Mouse (Mus musculus): ENCODE results near the gene Megf8. TPM values are rescaled to one million over a fixed set of nuclear protein-coding genes. Genes with fewer than 3 reads are reported as not detected.

Megf8 gene
- total RNA-seq, 2 experiments from 2014 or later: 100 to 102 TPM

- peak; percentile 76 to 79 for DNase-seq (ENCODE audit: low spot score in 2 of 2)
Measured at GRCm38 (mm10) chr7:25278341-25279075, 38.5 kb upstream of the Megf8 start.

DNA sequence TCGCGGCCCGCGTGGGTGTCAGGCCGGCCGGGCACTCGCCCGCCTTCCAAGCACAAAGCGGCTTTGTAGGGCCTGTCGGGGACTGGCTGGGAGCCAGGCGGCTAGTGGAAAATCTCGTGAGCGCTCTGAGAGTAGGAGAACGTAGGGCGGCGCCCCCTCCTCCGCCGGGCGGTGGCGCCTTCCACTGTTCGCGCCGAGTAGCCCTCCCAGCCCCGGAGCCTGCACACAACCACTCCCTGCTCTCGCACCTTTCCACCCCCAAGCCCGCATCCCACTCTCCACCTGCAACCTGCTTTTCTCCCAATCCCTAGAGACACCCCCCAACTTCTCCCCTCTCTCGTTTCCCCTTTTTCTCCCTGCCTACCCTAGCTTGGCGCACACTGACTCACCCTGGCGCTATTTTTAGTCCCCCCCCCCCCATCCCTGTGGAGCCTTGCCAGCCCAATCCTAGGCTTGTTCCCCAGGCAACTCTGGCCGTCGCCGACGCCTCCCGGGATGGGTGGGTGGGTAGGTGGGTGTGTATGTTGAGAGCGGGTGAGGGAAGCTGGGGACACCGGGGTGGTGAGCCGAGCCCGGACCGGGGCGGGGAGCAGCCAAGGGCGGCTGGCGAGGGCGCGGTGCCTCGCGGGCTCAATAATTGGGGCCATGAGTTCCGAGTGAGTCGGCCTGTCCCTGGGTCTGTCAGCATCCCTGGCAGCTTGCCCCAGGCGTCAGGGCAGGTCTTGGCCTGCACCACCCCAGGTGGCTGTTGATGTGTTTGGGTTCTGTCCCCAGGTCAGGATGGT lies 37.7 kb upstream of the Megf8 start:
- DNase-seq (ENCODE audit: low spot score in 2 of 2): peak; percentile 80 to 86

DNA sequence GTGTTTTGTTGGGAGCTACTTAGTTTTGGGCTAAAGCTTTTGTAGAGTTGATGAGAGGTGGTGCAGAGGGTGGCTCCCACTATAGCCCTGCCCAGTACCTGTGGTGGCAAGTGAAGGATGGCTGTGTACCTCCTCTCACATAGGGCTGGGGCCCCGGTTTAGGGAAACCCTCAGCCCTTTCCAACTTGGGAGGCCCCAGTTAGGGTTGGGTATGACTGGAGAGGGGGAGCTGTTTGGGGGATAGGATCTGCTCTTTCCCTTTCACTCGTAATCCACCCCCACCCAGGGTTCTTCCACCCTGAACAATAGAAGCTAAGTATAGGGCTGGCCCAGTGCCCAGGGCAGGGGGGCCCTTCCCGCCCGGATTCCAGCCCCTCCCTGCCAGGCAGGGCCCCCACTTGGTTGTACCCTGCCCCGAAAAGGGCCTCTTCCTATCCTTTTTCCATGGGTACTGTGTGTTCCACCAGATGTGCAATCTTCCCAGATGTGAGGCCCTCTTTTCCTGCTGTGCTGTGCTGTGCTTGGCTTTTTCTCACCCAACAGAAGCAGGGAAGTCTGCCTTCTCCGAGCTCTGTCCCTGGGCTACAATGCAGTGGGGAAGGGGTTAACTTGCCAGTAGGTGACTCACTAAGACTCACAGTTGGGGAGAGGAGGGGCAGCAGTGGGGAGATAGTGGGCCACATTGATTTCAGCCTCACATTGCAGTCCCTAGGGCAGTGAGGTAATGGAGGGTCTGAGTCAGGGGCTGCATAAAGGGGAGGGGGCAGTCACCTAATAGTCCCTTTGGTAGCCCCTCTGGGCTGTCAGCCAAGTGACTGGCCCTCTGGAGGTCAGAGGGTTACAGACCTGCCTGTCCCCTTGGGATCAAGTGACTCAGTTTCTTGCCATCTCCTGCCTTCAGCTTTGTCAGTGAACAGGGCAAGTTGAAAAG lies 36.8 kb upstream of the Megf8 start:
- DNase-seq (ENCODE audit: low spot score in 2 of 2): peak in 1 of 2 experiments; percentile 18

DNA sequence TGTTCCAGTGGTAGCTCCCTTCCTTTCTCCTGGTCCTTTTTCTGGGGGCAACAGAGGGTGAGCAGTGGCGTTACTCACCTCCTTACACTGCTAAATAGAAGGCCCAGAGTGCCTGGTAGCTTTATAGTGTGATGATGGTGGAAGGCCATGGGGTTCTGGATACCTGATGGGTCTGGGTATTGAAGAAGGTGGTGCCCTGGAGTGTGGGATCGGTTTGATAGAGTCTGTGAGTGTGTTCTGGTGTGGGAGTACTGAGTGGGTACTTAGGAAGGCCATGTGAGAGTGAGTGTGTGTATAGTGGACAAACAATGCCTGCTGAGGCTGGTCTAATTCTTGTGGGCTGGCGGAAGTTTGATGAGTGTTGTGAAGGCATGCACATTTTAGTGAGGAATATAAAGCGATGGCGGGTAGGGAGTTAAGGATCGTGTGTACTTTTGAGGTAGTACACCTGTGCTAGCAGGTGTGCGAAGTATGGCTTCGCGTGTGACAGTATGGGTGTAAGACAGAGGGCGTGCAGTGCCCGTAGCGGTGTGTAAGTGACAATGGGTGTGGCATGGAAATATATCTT lies 35.7 kb upstream of the Megf8 start:
- peak in 1 of 2 experiments; percentile 10 for DNase-seq (ENCODE audit: low spot score in 2 of 2)

DNA sequence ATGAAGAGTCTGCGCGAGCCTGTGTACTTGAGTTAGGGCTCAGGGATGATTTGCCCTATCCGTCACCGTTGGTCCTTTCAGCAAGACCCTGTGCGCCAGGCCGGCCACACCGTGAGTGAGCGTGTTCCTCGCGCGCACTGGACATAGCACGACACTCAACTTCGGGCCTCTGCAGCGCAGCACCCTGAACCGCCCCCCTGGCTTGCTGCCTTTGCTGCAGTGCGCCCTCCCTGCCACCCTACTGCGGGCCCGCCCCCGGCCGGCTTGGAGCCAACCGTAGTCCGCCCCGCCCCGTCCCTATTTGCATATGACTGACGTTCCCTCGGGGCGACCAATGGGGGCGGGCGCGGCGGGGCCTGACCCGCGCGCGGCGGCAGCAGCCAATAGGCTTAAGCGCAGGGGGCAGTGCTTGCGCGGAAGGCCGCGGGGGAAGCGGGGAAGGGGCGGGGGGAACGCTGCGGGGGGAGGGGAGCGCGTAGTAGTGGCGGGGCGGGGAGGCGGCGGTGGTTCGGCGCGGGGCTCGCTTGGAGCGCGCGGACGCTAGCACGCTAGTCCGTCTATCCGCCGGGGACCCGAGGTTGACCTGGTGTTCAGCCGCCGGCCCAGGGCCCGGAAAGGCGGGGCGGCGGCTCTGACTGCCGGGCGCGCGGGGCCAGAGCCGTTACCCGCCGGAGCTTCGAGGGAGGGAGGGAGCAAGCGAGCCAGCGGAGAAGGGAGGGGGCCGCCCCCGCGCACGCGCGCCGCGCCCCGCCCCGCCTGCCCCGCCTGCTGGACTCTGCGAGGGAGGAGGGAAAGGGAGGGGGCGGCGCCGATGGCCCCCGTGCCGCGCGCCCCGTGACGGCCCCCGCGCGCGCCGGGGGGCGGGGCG lies 35.0 kb upstream of the Megf8 start:
- peak; percentile 95 to 96 for DNase-seq (ENCODE audit: low spot score in 2 of 2)

GRCm38 (mm10) chr7:25282731-25283211 lies 34.2 kb upstream of the Megf8 start:
- DNase-seq (ENCODE audit: low spot score in 2 of 2): no peak

- no peak for DNase-seq (ENCODE audit: low spot score in 2 of 2)
Measured at GRCm38 (mm10) chr7:25283637-25284036, 33.3 kb upstream of the Megf8 start.

- DNase-seq (ENCODE audit: low spot score in 2 of 2): no peak
Measured at GRCm38 (mm10) chr7:25284171-25284570, 32.8 kb upstream of the Megf8 start.

- no peak for DNase-seq (ENCODE audit: low spot score in 2 of 2)
Measured at GRCm38 (mm10) chr7:25284766-25285165, 32.2 kb upstream of the Megf8 start.

DNA sequence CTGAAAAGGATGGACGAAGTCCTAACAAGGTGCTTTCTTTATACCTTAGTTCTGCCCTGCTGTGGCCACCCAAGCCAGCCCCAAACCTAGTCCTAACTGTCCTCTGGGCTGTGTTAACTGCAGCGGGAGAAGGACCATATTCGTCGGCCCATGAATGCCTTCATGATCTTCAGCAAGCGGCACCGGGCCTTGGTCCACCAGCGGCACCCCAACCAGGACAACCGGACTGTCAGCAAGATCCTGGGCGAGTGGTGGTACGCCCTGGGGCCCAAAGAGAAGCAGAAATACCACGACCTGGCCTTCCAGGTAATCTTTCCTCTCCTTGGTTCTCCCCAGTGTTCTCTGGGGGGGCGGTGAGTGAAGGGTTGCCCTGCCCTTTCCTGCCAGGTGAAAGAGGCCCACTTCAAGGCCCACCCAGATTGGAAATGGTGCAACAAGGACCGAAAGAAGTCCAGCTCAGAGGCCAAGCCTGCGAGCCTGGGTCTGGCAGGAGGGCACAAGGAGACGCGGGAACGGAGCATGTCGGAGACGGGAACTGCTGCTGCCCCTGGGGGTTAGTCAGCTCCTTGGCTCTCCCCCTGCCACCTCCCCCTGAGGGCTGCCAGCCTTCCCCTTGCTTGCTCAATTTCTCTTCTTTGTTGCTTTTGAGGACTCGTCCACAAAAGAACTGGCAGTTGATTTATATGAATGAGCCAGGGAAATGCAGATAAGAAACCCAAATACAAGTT lies 31.3 kb upstream of the Megf8 start:
- DNase-seq (ENCODE audit: low spot score in 2 of 2): no peak

GRCm38 (mm10) chr7:25286989-25287388 lies 30.0 kb upstream of the Megf8 start:
- no peak for DNase-seq (ENCODE audit: low spot score in 2 of 2)

GRCm38 (mm10) chr7:25288011-25288410 lies 29.0 kb upstream of the Megf8 start:
- DNase-seq (ENCODE audit: low spot score in 2 of 2): no peak

- no peak for DNase-seq (ENCODE audit: low spot score in 2 of 2)
Measured at GRCm38 (mm10) chr7:25288721-25289120, 28.2 kb upstream of the Megf8 start.

DNA sequence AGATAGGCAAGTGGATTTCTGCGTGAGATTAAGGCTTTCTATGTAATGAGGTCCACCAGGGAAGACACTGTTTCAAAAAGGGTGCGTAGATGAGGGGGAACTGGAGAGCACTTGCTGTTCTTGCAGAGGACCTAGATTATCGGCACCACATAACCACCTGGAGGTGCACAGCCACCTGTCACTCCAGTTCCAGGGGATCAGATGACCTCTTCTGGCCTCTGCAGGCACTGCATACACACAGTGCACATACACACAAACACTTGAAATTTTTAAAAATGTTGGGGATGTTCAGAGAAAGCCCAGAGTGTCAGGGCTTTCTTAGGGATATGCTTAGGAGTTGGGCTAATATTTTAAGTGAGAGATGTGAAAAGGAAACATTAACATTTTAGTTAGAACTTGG lies 27.0 kb upstream of the Megf8 start:
- no peak for DNase-seq (ENCODE audit: low spot score in 2 of 2)

- DNase-seq (ENCODE audit: low spot score in 2 of 2): no peak
Measured at GRCm38 (mm10) chr7:25290463-25290862, 26.5 kb upstream of the Megf8 start.

DNA sequence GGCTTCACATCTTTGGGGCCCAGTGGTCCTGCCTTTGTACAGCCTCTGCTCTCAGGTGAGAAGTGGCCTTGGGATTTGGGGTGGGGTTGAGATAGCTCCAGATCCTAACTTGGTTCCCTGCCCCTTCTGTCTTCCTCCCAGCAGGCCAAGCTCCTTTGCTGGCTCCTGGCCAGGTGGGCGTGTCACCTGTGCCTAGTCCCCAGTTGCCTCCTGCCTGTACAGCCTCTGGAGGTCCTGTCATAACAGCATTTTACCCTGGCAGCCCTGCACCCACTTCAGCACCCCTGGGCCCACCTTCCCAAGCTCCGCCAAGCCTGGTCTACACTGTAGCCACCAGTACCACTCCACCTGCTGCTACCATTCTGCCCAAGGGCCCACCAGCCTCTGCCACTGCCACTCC lies 26.1 kb upstream of the Megf8 start:
- no peak for DNase-seq (ENCODE audit: low spot score in 2 of 2)

DNA sequence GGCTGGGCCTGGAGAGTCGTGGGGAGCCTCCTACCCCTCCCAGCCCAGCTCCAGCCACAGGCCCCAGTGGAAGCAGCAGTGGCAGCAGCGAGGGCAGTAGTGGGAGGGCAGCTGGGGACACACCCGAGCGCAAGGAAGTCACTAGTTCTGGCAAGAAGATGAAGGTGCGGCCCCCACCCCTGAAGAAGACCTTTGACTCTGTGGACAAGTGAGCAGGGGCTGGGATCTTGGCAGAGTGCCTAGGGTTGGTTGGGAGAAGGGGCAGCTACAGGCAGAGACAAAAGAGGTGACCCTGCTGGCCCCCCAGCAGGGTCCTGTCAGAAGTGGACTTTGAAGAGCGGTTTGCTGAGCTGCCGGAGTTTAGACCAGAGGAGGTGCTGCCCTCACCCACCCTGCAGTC lies 24.9 kb upstream of the Megf8 start:
- DNase-seq (ENCODE audit: low spot score in 2 of 2): no peak

DNA sequence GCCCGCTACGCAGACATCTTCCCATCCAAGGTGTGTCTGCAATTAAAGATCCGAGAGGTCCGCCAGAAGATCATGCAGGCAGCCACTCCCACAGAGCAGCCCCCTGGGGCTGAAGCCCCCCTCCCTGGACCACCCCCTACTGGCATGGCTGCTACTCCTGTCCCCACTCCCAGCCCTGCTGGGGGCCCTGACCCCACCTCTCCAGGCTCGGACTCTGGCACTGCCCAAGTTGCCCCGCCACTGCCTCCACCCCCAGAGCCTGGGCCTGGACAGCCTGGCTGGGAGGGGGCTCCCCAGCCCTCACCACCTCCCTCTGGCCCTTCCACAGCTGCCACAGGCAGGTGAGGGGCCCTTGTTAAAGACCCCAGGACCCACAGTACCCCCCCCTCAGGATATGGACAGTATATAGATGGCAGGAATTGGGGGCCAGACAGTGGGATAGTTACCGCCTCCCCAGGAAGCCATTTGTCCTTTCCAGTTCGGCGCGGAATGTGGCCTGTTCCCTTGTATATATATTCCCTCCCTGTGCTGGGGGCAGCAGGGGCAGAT lies 23.7 kb upstream of the Megf8 start:
- DNase-seq (ENCODE audit: low spot score in 2 of 2): no peak

- no peak for DNase-seq (ENCODE audit: low spot score in 2 of 2)
Measured at GRCm38 (mm10) chr7:25294495-25294894, 22.5 kb upstream of the Megf8 start.

Data from left cerebral cortex, adult 18-20 months (tissue).